Mouse (Mus musculus) heart, adult 10 weeks (tissue): ENCODE data around the gene Hist2h2ac. TPM values are rescaled to one million over a fixed set of nuclear protein-coding genes. Genes with fewer than 3 reads are reported as not detected.

Experiments
- polyA plus RNA-seq: library from polyadenylated mRNA; stranded (reverse); fragments of 350-450 nt; fragmentation: Illumina TruSeq; extraction: RNeasy Lipid Tissue Mini Kit (QIAGEN cat#74804); gene quantifications from one replicate; pipeline ENCODE4 v1.2.3, GENCODE M21; 2014; ENCODE audit warnings: low read depth, low replicate concordance

The Hist2h2ac gene
- polyA plus RNA-seq, 1 experiment from 2014 or later = not detected

Other genes with a start within 250 kb of the Hist2h2ac start
- 86.2 TPM for gene Plekho1, start 224.9 kb downstream of the Hist2h2ac start, polyA plus RNA-seq
- gene Vps45, start 162.4 kb downstream of the Hist2h2ac start, polyA plus RNA-seq = 16.6 TPM
- 26.9 TPM for gene Otud7b, start 116.4 kb downstream of the Hist2h2ac start, polyA plus RNA-seq
- 4.2 TPM for gene Mtmr11, start 58.9 kb downstream of the Hist2h2ac start, polyA plus RNA-seq
- 18.5 TPM for gene Sf3b4, start 48.5 kb downstream of the Hist2h2ac start, polyA plus RNA-seq
- gene Sv2a, start 39.7 kb downstream of the Hist2h2ac start, polyA plus RNA-seq = 4.0 TPM
- 32.8 TPM for gene Bola1, start 1.2 kb downstream of the Hist2h2ac start, polyA plus RNA-seq
- gene Hist2h2ab, start 1.0 kb downstream of the Hist2h2ac start, polyA plus RNA-seq = not detected
- gene Hist2h2be, start 239 bp upstream of the Hist2h2ac start, polyA plus RNA-seq = 10.3 TPM
- 2.9 TPM for gene Hist2h3c2, start 18.2 kb upstream of the Hist2h2ac start, polyA plus RNA-seq
- gene Hist2h2aa2, start 19.4 kb upstream of the Hist2h2ac start, polyA plus RNA-seq = 81.7 TPM
- 9.4 TPM for gene Hist2h2aa1, start 24.6 kb upstream of the Hist2h2ac start, polyA plus RNA-seq
- gene Hist2h3c1, start 25.8 kb upstream of the Hist2h2ac start, polyA plus RNA-seq = not detected
- gene Hist2h4, start 42.4 kb upstream of the Hist2h2ac start, polyA plus RNA-seq = 0.55 TPM
- gene Hist2h3b, start 47.8 kb upstream of the Hist2h2ac start, polyA plus RNA-seq = not detected
- gene Hist2h2bb, start 48.9 kb upstream of the Hist2h2ac start, polyA plus RNA-seq = not detected
- 2.2 TPM for gene Fcgr1, start 73.1 kb upstream of the Hist2h2ac start, polyA plus RNA-seq
- gene BC107364, start 231.4 kb upstream of the Hist2h2ac start, polyA plus RNA-seq = not detected